ENCODE assay signal across 19 mouse cellular contexts in genomic region chr1:104609409-104609808, GRCm38 (mm10).
DNase-seq lines count a peak whose midpoint lies in the region; ATAC-seq and TF ChIP-seq lines count a peak whose summit lies in the region.
"Had no signal": no experiment of that assay in that cellular context is flagged by ENCODE, and none has a peak within 500 bp of the region (broad histone marks: within the 10 kb centered on the region; RNA-seq: fewer than 3 reads in every experiment).

No protein-coding gene starts in this region.

- no peak for ATAC-seq in megakaryocyte, adult 5-6 weeks (ENCODE audit: poor library complexity, severe bottlenecking)

- no peak for TF ChIP-seq POLR2A in ES-Bruce4 (IDR thresholded peaks at IDR 0.05; ENCODE audit: insufficient read depth, low read length)

- DNase-seq in embryo, embryonic 10 days (ENCODE audit: low spot score), result peak; percentile 20
- DNase-seq in embryo, embryonic 9.5 days (ENCODE audit: extremely low spot score), result no peak
- DNase-seq in layer of hippocampus, adult 2 months (ENCODE audit: low spot score in 2 of 2), result no peak
- DNase-seq in layer of hippocampus, adult 18-20 months (ENCODE audit: low spot score in 2 of 2), result no peak
- DNase-seq in brain, adult 2 months (ENCODE audit: low read depth, low spot score), result peak; percentile 8
- DNase-seq in cerebellum, adult 9-10 months, result no peak
- DNase-seq: cerebellum, adult 8-10 months; gastrocnemius, postnatal 25 days; heart, postnatal 14 days; kidney, adult 8-10 months; lung, adult 2 months; lung, postnatal 4 days; right cerebral cortex, postnatal 25 days; thymus, postnatal 4 days had no signal

- no peaks in the 10 kb centered on the region for H3K4me1 ChIP-seq in ES-Bruce4 (ENCODE audit: control insufficient read depth, insufficient read depth, low read length)
- H3K4me1 ChIP-seq: forebrain, embryonic 12.5 days; hindbrain, embryonic 15.5 days; midbrain, embryonic 12.5 days had no signal

- TF ChIP-seq EP300 in ES-Bruce4 (IDR thresholded peaks at IDR 0.05; ENCODE audit: insufficient read depth, low read depth, low read length), result no peak

- H3K36me3 ChIP-seq in ES-Bruce4 (ENCODE audit: control insufficient read depth, insufficient read depth, low read length, poor library complexity, severe bottlenecking), result no peaks in the 10 kb centered on the region
- H3K36me3 ChIP-seq: forebrain, embryonic 12.5 days; hindbrain, embryonic 15.5 days; midbrain, embryonic 12.5 days had no signal

- H3K4me3 ChIP-seq in layer of hippocampus, adult 2 months, result no peak overlapping the region
- no peak overlapping the region for H3K4me3 ChIP-seq in ES-Bruce4 (ENCODE audit: low read depth, low read length)
- H3K4me3 ChIP-seq: forebrain, embryonic 12.5 days; hindbrain, embryonic 15.5 days; midbrain, embryonic 12.5 days had no signal

- no peak overlapping the region for H3K9ac ChIP-seq in ES-Bruce4 (ENCODE audit: low read depth, poor library complexity, severe bottlenecking)
- H3K9ac ChIP-seq: forebrain, embryonic 12.5 days; hindbrain, embryonic 15.5 days; midbrain, embryonic 12.5 days had no signal

- peak; percentile 51 for TF ChIP-seq CTCF in layer of hippocampus, adult 2 months (conservative IDR thresholded peaks at IDR 0.05)
- peak; percentile 7 for TF ChIP-seq CTCF in ES-Bruce4 (IDR thresholded peaks at IDR 0.05; ENCODE audit: low read depth, low read length)

- H3K9me3 ChIP-seq in ES-Bruce4 (replicated peaks; ENCODE audit: control insufficient read depth, insufficient read depth, low read length, poor library complexity, severe bottlenecking), result no peaks in the 10 kb centered on the region
- H3K9me3 ChIP-seq: forebrain, embryonic 12.5 days; hindbrain, embryonic 15.5 days; midbrain, embryonic 12.5 days had no signal

- no peaks in the 10 kb centered on the region for H3K27me3 ChIP-seq in ES-Bruce4 (ENCODE audit: control insufficient read depth, insufficient read depth, low read length, poor library complexity, severe bottlenecking)
- H3K27me3 ChIP-seq: forebrain, embryonic 12.5 days; hindbrain, embryonic 15.5 days; midbrain, embryonic 12.5 days had no signal

- H3K27ac ChIP-seq in layer of hippocampus, adult 2 months, result no peak overlapping the region
- H3K27ac ChIP-seq in ES-Bruce4 (ENCODE audit: insufficient read depth, low read length), result no peak overlapping the region
- H3K27ac ChIP-seq: forebrain, embryonic 12.5 days; hindbrain, embryonic 15.5 days; midbrain, embryonic 12.5 days had no signal

Comparison
In these comparisons a context has a peak if more than half of its experiments do, and no peak if none do; other contexts are left out.
1. DNase-seq: peak in embryo, embryonic 10 days (single experiment) and brain, adult 2 months (single experiment); none in embryo, embryonic 9.5 days (single experiment), layer of hippocampus, adult 2 months (0 of 2), layer of hippocampus, adult 18-20 months (0 of 2) and cerebellum, adult 9-10 months (single experiment).